9 mouse cellular contexts compared by ENCODE assay signal in genomic region chr13:75726569-75727373, GRCm38 (mm10). TPM values are rescaled to one million over a fixed set of nuclear protein-coding genes. Genes with fewer than 3 reads are reported as not detected.
DNase-seq lines count a peak whose midpoint lies in the region.
"Had no signal": no experiment of that assay in that cellular context is flagged by ENCODE, and none has a peak within 500 bp of the region (broad histone marks: within the 10 kb centered on the region; RNA-seq: fewer than 3 reads in every experiment).

No protein-coding gene starts in this region.

- DNase-seq in kidney, adult 11 months, result peak; percentile 19
- no peak for DNase-seq in kidney, postnatal 25 days
- peak; percentile 40 for DNase-seq in retina, postnatal 1 day
- no peak for DNase-seq in retina, embryonic 14.5 days (ENCODE audit: low spot score)
- peak; percentile 60 for DNase-seq in large intestine, adult 2 months (ENCODE audit: low read depth, low spot score)
- DNase-seq in spleen, postnatal 14 days (ENCODE audit: low spot score in 2 of 2), result no peak
- DNase-seq in embryo, embryonic 11 days, result no peak
- DNase-seq: adrenal gland, postnatal 36 days; cerebellum, adult 18-20 months had no signal

- 24% methylated on average over 4 of the region's 4 CpGs for WGBS in large intestine, adult 2 months

RNA-seq across cellular contexts. Expression of gene Ell2, which starts 20.2 kb away (rescaled TPM):
- polyA plus RNA-seq in large intestine, adult 2 months (2012; rRNA removed), result 4.5 and 8.8 TPM in 2 replicates

Comparison
In these comparisons a context has a peak if more than half of its experiments do, and no peak if none do; other contexts are left out.
1. DNase-seq: peak in kidney, adult 11 months (single experiment), retina, postnatal 1 day (single experiment) and large intestine, adult 2 months (single experiment); none in kidney, postnatal 25 days (0 of 2), retina, embryonic 14.5 days (single experiment), spleen, postnatal 14 days (0 of 2) and embryo, embryonic 11 days (single experiment).